Mouse (Mus musculus): ENCODE results near the gene Grb10.

GRCm38 (mm10) chr11:12025756-12026593, 12.5 kb downstream of the Grb10 start:
- TF ChIP-seq CTCF (IDR thresholded peaks at IDR 0.05; ENCODE audit: control insufficient read depth, insufficient read depth, insufficient read length) (no peak), USF1 (IDR thresholded peaks at IDR 0.05; ENCODE audit: low read depth) (no peak), FOSL1 (IDR thresholded peaks at IDR 0.05; ENCODE audit: insufficient read depth, low read length, poor library complexity, severe bottlenecking) (no peak), MYOG (IDR thresholded peaks at IDR 0.05; ENCODE audit: control insufficient read depth, extremely low read depth, insufficient read length) (no peak), MAX (IDR thresholded peaks at IDR 0.05) (no peak), MYOD1 (IDR thresholded peaks at IDR 0.05; ENCODE audit: control insufficient read depth, insufficient read length, low read depth) (no peak), CEBPB (IDR thresholded peaks at IDR 0.05; ENCODE audit: low read depth) (no peak)

Measured in C2C12 (cell line).